Mouse (Mus musculus): Measurements from ENCODE around the gene Btbd8. TPM values are rescaled to one million over a fixed set of nuclear protein-coding genes. Genes with fewer than 3 reads are reported as not detected.

Gene Btbd8
- polyA plus RNA-seq, 1 experiment from 2014 or later: 2.7 TPM

DNA sequence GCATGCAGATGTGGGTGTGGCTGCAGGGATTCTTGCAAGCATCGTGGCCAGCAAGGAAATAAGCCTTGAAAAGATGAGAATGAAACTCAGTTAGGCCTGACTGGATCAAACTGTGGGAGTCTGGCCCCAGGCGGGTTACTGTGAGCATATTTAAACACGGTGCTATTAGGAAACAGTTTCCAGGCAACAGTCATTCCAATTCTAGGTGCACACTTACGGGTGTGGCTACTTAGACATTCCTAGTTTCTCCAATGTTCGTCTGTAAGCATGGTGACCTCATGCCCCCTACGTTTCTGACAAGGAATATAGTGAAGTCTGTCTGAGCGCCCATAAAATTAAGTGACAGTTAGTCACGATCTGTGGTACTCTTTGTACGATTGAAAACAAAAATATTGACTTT is 53.2 kb downstream of the Btbd8 start:
- Histone ChIP-seq H3K4me2 (replicated peaks; ENCODE audit: low read depth, low read length) (no peak overlapping the region), H3K4me1 (ENCODE audit: insufficient read depth, low read length) (no peaks in the 10 kb centered on the region), H3K4me3 (ENCODE audit: low read length) (no peak overlapping the region), H3K9ac (replicated peaks; ENCODE audit: low read length) (no peak overlapping the region), H3K27ac (ENCODE audit: low read length) (no peak overlapping the region), H3K27me3 (ENCODE audit: insufficient read depth, low read length) (no peaks in the 10 kb centered on the region), H3K36me3 (ENCODE audit: insufficient read depth, low read length) (peaks cover 3% of the 10 kb centered on the region), H3K9me3 (ENCODE audit: low read length) (0 out of 2 replicates have a peak, but pooled peaks cover 3% of the 10 kb centered on the region)
- WGBS: 55% methylated on average over 9 of the region's 9 CpGs
- ATAC-seq (ENCODE audit: low FRiP score, low TSS enrichment): no peak

DNA sequence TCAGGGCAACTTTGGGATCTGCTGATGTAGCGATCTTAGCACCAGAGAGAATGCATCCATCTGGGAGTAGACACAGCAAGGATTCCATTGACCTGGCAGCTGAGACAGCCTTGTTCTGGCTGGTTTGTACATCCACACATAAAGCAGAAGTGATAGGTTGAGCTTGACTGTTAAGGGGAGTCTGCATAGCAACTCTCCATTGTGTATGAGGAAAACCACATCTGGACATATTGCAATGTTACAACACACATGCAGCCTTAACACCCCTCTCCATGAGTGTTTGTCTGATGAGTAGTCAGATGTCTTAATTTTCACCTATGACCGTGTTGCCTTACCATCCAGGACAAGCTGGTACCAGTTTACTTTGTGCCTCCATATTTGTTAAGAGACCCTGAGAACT is 54.7 kb downstream of the Btbd8 start:
- Histone ChIP-seq H3K27me3 (ENCODE audit: insufficient read depth, low read length) (no peaks in the 10 kb centered on the region), H3K4me1 (ENCODE audit: insufficient read depth, low read length) (no peaks in the 10 kb centered on the region), H3K4me3 (ENCODE audit: low read length) (no peak overlapping the region), H3K9ac (replicated peaks; ENCODE audit: low read length) (no peak overlapping the region), H3K4me2 (replicated peaks; ENCODE audit: low read depth, low read length) (no peak overlapping the region), H3K9me3 (ENCODE audit: low read length) (0 out of 2 replicates have a peak, but pooled peaks cover 3% of the 10 kb centered on the region), H3K36me3 (ENCODE audit: insufficient read depth, low read length) (peaks cover 3% of the 10 kb centered on the region), H3K27ac (ENCODE audit: low read length) (no peak overlapping the region)
- WGBS: 97% methylated on average over 2 of the region's 2 CpGs
- no peak for ATAC-seq (ENCODE audit: low FRiP score, low TSS enrichment)

GRCm38 (mm10) chr5:107494759-107495158 is 57.0 kb downstream of the Btbd8 start:
- Histone ChIP-seq H3K36me3 (ENCODE audit: insufficient read depth, low read length) (peaks cover 3% of the 10 kb centered on the region), H3K4me2 (replicated peaks; ENCODE audit: low read depth, low read length) (no peak overlapping the region), H3K4me3 (ENCODE audit: low read length) (no peak overlapping the region), H3K27ac (ENCODE audit: low read length) (no peak overlapping the region), H3K27me3 (ENCODE audit: insufficient read depth, low read length) (no peaks in the 10 kb centered on the region), H3K9ac (replicated peaks; ENCODE audit: low read length) (no peak overlapping the region), H3K4me1 (ENCODE audit: insufficient read depth, low read length) (no peaks in the 10 kb centered on the region), H3K9me3 (ENCODE audit: low read length) (0 out of 2 replicates have a peak, but pooled peaks cover 3% of the 10 kb centered on the region)
- WGBS: 97% methylated on average over 5 of the region's 5 CpGs
- no peak for ATAC-seq (ENCODE audit: low FRiP score, low TSS enrichment)

DNA sequence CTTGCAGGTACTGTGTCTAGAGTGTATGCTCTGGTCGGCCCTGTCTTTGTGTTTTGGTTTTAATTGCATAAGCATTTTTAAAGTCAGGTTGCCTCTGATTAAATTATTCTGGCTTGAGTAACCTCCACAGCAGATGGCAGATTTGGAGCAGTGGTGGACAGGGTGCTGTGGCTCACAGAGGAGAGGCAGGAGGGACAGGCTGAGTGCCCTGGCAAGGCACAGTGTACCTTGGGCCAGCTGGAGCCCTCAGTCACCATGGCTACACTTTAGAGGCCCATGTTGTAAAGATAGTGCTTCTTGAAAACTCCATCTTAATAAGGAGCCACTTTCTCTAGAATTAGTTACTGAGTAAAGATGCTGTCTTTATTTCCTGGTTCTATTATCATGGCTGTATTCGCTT is 58.2 kb downstream of the Btbd8 start:
- no peaks in the 10 kb centered on the region for H3K4me1 ChIP-seq (ENCODE audit: insufficient read depth, low read length)
- peaks cover 3% of the 10 kb centered on the region for H3K36me3 ChIP-seq (ENCODE audit: insufficient read depth, low read length)
- H3K9me3 ChIP-seq (ENCODE audit: low read length): 0 out of 2 replicates have a peak, but pooled peaks cover 3% of the 10 kb centered on the region
- no peak overlapping the region for H3K4me3 ChIP-seq (ENCODE audit: low read length)
- no peak for ATAC-seq (ENCODE audit: low FRiP score, low TSS enrichment)
- H3K4me2 ChIP-seq (replicated peaks; ENCODE audit: low read depth, low read length): no peak overlapping the region
- 89% methylated on average over 2 of the region's 2 CpGs for WGBS
- H3K9ac ChIP-seq (replicated peaks; ENCODE audit: low read length): no peak overlapping the region
- no peak overlapping the region for H3K27ac ChIP-seq (ENCODE audit: low read length)
- H3K27me3 ChIP-seq (ENCODE audit: insufficient read depth, low read length): no peaks in the 10 kb centered on the region

- no peak overlapping the region for H3K27ac ChIP-seq (ENCODE audit: low read length)
- H3K27me3 ChIP-seq (ENCODE audit: insufficient read depth, low read length): no peaks in the 10 kb centered on the region
- WGBS: 67% methylated on average over 10 of the region's 10 CpGs
- 0 out of 2 replicates have a peak, but pooled peaks cover 3% of the 10 kb centered on the region for H3K9me3 ChIP-seq (ENCODE audit: low read length)
- no peaks in the 10 kb centered on the region for H3K4me1 ChIP-seq (ENCODE audit: insufficient read depth, low read length)
- no peak for ATAC-seq (ENCODE audit: low FRiP score, low TSS enrichment)
- H3K4me2 ChIP-seq (replicated peaks; ENCODE audit: low read depth, low read length): no peak overlapping the region
- peaks cover 3% of the 10 kb centered on the region for H3K36me3 ChIP-seq (ENCODE audit: insufficient read depth, low read length)
- no peak overlapping the region for H3K4me3 ChIP-seq (ENCODE audit: low read length)
- H3K9ac ChIP-seq (replicated peaks; ENCODE audit: low read length): no peak overlapping the region
Observed at GRCm38 (mm10) chr5:107497519-107498501, 60.0 kb downstream of the Btbd8 start.

DNA sequence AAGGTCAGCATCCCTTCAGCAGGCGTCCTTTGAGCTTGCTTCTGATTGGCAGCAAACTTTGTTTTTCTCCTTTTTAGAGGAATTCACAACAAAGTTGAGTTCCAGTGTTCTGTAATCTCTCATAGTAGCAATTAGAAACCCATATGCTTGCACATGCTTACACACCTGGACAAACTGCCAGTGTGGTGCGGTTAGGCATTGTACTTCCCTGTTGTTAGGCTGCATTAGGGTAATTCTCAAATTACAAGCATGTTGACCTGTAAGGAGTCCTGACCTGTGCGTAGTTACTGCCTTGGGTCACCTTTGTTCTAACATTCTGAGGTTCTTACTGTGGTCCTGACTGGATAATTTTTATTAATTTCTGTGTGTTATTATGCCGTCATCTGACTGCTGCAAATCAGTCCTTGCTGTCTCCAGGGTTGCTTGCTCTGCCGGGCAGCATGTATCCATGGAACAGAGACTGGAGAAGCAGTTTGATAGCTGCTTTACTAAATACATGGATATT is 61.1 kb downstream of the Btbd8 start:
- no peak for ATAC-seq (ENCODE audit: low FRiP score, low TSS enrichment)
- Histone ChIP-seq H3K4me3 (ENCODE audit: low read length) (no peak overlapping the region), H3K27me3 (ENCODE audit: insufficient read depth, low read length) (no peaks in the 10 kb centered on the region), H3K27ac (ENCODE audit: low read length) (no peak overlapping the region), H3K9ac (replicated peaks; ENCODE audit: low read length) (no peak overlapping the region), H3K9me3 (ENCODE audit: low read length) (0 out of 2 replicates have a peak, but pooled peaks cover 3% of the 10 kb centered on the region), H3K36me3 (ENCODE audit: insufficient read depth, low read length) (peaks cover 6% of the 10 kb centered on the region), H3K4me1 (ENCODE audit: insufficient read depth, low read length) (no peaks in the 10 kb centered on the region), H3K4me2 (replicated peaks; ENCODE audit: low read depth, low read length) (no peak overlapping the region)
- WGBS: 66% methylated on average over 5 of the region's 5 CpGs

DNA sequence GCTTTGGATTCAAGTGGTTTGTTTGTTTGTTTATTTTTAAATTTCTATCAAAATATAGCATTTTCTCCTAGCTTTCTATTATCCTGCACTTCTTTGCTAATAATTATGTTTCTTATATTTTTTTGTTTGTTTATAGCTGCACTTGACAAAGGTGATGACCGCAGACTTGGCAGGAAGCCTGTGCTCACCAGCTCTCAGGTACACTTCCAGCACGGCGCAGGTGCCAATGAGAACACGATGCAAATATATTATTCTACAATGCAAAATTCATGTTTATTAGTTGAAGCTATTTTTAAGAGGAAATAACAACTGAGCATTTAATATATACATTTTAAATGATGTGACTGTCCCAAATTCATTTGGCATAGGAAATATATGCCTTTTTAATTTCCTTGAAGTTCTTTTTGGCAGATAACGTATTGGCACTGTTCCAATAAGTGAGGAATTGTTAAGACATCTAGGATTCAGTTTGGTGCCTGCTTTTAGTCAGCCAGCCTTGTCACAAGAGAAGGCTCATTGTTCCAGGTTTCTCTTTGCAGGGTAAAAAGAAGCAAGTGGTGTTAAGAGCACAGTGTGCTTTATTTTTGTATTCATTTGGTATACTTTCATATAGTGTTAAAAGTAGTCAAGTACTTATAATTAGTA is 62.2 kb downstream of the Btbd8 start:
- H3K4me2 ChIP-seq (replicated peaks; ENCODE audit: low read depth, low read length): no peak overlapping the region
- H3K4me3 ChIP-seq (ENCODE audit: low read length): no peak overlapping the region
- ATAC-seq (ENCODE audit: low FRiP score, low TSS enrichment): no peak
- peaks cover 3% of the 10 kb centered on the region; the same call in 1 of the 2 replicates for H3K36me3 ChIP-seq (ENCODE audit: insufficient read depth, low read length)
- 90% methylated on average over 5 of the region's 5 CpGs for WGBS
- no peak overlapping the region for H3K9ac ChIP-seq (replicated peaks; ENCODE audit: low read length)
- H3K9me3 ChIP-seq (ENCODE audit: low read length): no peaks in the 10 kb centered on the region
- H3K27me3 ChIP-seq (ENCODE audit: insufficient read depth, low read length): no peaks in the 10 kb centered on the region
- H3K4me1 ChIP-seq (ENCODE audit: insufficient read depth, low read length): no peaks in the 10 kb centered on the region
- H3K27ac ChIP-seq (ENCODE audit: low read length): no peak overlapping the region

DNA sequence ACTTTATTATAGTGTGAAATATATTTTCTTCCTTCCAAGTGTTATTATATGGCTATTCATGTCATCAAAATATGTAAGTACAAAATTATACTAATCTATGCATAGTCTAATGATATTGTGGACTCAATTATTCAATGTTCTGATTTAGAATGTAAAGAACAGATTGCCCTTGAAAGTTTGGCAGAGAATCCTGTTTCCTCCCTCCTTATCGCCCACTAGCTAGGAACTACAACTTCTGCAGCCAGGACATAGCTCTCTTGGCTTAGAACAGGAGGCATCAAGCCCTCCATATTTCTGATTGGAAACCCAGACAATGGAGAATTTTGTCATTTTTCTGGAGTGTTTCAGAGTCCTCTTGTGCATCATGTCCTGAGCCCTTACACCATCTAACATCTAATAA is 62.9 kb downstream of the Btbd8 start:
- H3K9me3 ChIP-seq (ENCODE audit: low read length): no peaks in the 10 kb centered on the region
- no peak overlapping the region for H3K4me3 ChIP-seq (ENCODE audit: low read length)
- H3K4me1 ChIP-seq (ENCODE audit: insufficient read depth, low read length): no peaks in the 10 kb centered on the region
- WGBS: 95% methylated on average over 1 of the region's 1 CpGs
- H3K9ac ChIP-seq (replicated peaks; ENCODE audit: low read length): no peak overlapping the region
- H3K27ac ChIP-seq (ENCODE audit: low read length): no peak overlapping the region
- peaks cover 3% of the 10 kb centered on the region; the same call in 1 of the 2 replicates for H3K36me3 ChIP-seq (ENCODE audit: insufficient read depth, low read length)
- no peak for ATAC-seq (ENCODE audit: low FRiP score, low TSS enrichment)
- no peak overlapping the region for H3K4me2 ChIP-seq (replicated peaks; ENCODE audit: low read depth, low read length)
- no peaks in the 10 kb centered on the region for H3K27me3 ChIP-seq (ENCODE audit: insufficient read depth, low read length)

DNA sequence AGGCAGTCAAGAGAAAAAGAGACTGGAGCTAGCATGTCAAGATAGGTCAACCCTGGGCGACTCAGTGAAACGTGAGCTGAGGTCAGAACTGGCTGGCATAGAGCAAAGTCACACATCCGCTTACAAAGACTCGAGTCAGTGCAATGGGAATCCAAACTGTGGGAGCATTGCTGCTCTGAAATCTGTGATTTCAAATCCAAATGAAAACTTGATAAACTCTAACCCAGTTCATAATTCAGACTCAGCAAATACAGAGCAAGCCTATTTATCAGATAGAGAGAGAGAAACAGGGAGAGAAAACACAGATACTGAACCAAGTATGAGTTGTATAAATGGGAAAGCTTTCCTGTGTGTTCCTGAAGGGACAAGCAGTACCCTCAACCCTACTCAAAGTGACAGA is 69.5 kb downstream of the Btbd8 start, which contains the start of gene Gm42669:
Gm42669 (plus strand) TSS at position 301 of the 400 bp plus-strand sequence.
- no peak for ATAC-seq (ENCODE audit: low FRiP score, low TSS enrichment)
- WGBS: 53% methylated on average over 4 of the region's 4 CpGs
- Histone ChIP-seq H3K27ac (ENCODE audit: low read length) (no peak within 1 kb of the TSS), H3K4me2 (replicated peaks; ENCODE audit: low read depth, low read length) (no peak within 1 kb of the TSS), H3K36me3 (ENCODE audit: insufficient read depth, low read length) (0 out of 2 replicates have a peak, but pooled peaks cover 3% of the 10 kb centered on the region), H3K9ac (replicated peaks; ENCODE audit: low read length) (no peak within 1 kb of the TSS), H3K27me3 (ENCODE audit: insufficient read depth, low read length) (no peaks in the 10 kb centered on the region), H3K4me1 (ENCODE audit: insufficient read depth, low read length) (no peaks in the 10 kb centered on the region), H3K4me3 (ENCODE audit: low read length) (no peak within 1 kb of the TSS), H3K9me3 (ENCODE audit: low read length) (no peaks in the 10 kb centered on the region)

Data from kidney, embryonic 16.5 days (tissue).